Mouse (Mus musculus) small intestine, adult 2 months (tissue): ENCODE measurements around the gene Selplg.

Experiments used
- CTCF ChIP-seq: fragments of 200-500 bp; IDR thresholded peaks from 2 replicates; pipeline ENCODE4 v1.5.1; 2012; ENCODE audit warnings: low read depth, mild to moderate bottlenecking, control low read depth, inconsistent platforms, low read length, moderate library complexity, mixed read lengths; ENCODE audit not compliant: insufficient replicate concordance, insufficient read length; ENCODE audit errors: extremely low read depth
- POLR2A ChIP-seq: fragments of 200-500 bp; IDR thresholded peaks from 2 replicates; pipeline ENCODE4 v1.6.1; 2012; ENCODE audit warnings: low read depth, mild to moderate bottlenecking, control low read depth, inconsistent platforms, low read length, moderate library complexity

DNA sequence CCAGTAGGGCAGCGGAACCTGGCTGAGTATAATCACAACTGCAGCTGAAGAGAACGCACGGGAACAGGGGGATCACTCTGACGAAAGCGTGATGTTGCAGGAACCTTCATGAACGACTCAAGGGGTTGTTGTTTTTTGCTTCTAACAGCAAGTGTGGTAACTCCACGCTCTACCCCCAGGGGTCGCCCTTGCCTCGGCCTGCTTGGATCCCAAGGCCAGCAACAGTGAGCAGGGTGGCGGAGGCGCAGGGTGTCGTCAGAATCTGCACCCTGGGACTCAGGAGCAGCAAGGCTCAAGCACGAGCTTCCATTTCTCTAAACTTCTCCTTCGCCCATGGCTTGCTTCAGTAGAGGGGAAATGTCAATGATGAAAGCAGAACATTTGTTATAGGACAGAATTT is 22.1 kb upstream of the Selplg start:
- TF ChIP-seq CTCF (peak; percentile 97), POLR2A (no peak)
